Mouse (Mus musculus): Measurements from ENCODE around the gene Atp11c.

- TF ChIP-seq HCFC1 (IDR thresholded peaks at IDR 0.05; ENCODE audit: low read depth, low read length) (no peak), POLR2A (IDR thresholded peaks at IDR 0.05; ENCODE audit: control insufficient read depth in 1 of 2, insufficient read depth in 1 of 2, low read depth in 1 of 2, low read length in 2 of 2, poor library complexity in 1 of 2) (no peak), POLR2AphosphoS5 (IDR thresholded peaks at IDR 0.05; ENCODE audit: borderline replicate concordance, low read depth, low read length) (no peak), SIN3A (IDR thresholded peaks at IDR 0.05; ENCODE audit: low read length) (no peak), BHLHE40 (IDR thresholded peaks at IDR 0.05; ENCODE audit: borderline replicate concordance, low read depth, low read length) (no peak), CTCF (IDR thresholded peaks at IDR 0.05 in 2 of 3, conservative IDR thresholded peaks at IDR 0.05 in 1 of 3; ENCODE audit: control insufficient read depth in 1 of 3, insufficient read depth in 1 of 3, low read depth in 2 of 3, low read length in 3 of 3, poor library complexity in 1 of 3, severe bottlenecking in 1 of 3) (no peak), TCF12 (IDR thresholded peaks at IDR 0.05; ENCODE audit: low read depth, low read length) (no peak)
Observed at GRCm38 (mm10) chrX:60292335-60292734, 300.2 kb downstream of the Atp11c start.

Data from MEL (cell line).